Mouse (Mus musculus) lung, postnatal 0 days (tissue): ENCODE results near the gene Rbms1.

ENCODE experiments used
- CTCF ChIP-seq: IDR thresholded peaks from 2 replicates; pipeline ENCODE4 v1.5.1; 2016; ENCODE audit warnings: antibody characterized with exemption, mild to moderate bottlenecking
- EP300 ChIP-seq: IDR thresholded peaks from 2 replicates; pipeline ENCODE4 v1.6.1; 2016; ENCODE audit warnings: antibody characterized with exemption, mild to moderate bottlenecking, control low read depth

DNA sequence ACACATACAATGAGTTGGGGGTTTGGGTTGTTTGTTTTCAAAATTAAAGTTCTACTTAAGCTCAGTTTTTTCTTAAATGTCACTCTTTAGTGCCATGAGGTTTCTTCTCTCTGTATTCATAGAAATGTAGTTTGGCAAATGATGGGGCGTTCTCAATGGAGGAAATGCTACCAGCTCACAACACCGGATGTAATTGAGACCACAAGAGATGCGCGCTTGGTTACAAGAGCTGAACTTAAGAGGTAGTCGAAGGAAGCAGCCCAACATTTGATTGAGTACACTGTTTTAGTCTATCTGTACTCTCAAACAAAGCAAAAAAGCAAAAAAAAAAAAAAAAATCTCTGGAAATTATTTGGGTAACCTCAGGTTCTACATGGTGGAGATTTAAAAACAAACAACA, 58.9 kb downstream of the Rbms1 start:
- no peak for TF ChIP-seq CTCF
- no peak for TF ChIP-seq EP300
